Mouse (Mus musculus): ENCODE data around the gene Dyx1c1. TPM values are rescaled to one million over a fixed set of nuclear protein-coding genes. Genes with fewer than 3 reads are reported as not detected.

The Dyx1c1 gene
- polyA plus RNA-seq, 1 experiment from 2014 or later = 2.9 TPM

DNA sequence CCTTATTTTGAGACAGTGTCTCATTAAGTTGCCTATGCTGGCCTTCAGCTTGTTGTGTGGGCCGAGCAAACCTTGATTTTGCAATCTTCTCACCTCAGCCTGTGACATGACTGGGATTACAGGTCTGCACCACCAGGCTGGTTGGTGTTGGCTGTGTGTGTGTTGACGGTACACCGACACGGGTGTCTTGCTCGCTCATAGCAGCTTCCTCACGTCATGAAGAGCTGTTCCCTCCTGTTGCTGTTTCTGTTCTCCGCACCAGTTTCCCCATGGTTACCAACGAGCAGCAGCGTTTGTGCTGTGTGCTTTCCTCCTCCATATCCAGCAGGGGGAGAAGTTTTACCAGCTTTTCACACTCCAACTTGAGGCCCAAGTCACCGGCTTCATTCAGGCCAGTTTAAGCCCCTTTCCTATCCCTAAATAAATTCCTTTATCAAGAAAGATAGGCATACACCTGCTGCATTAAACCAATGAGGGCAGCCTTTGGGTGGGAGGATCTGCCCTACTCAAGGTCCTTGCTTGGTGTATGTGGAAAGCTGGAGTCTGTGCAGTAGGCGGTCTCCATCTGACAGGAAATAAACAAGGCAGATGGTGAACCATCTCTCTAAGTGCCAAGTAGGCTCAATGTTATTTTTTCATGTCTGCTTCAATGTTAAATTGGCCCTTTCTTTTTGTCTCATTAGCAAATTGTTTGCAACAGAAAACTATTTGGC, 9.9 kb downstream of the Dyx1c1 start:
- Histone ChIP-seq H3K4me1 (replicated peaks; ENCODE audit: control insufficient read depth, insufficient read depth, low read length) (no peaks in the 10 kb centered on the region; the same call in 1 of the 2 replicates), H3K9ac (no peak overlapping the region; the same call in 1 of the 2 replicates), H3K4me3 (replicated peaks; ENCODE audit: low read length) (no peak overlapping the region), H3K36me3 (replicated peaks; ENCODE audit: control insufficient read depth, insufficient read depth) (no peaks in the 10 kb centered on the region), H3K27ac (no peak overlapping the region), H3K4me2 (replicated peaks) (no peak overlapping the region), H3K27me3 (ENCODE audit: control insufficient read depth, insufficient read depth, low read length) (no peaks in the 10 kb centered on the region), H3K9me3 (ENCODE audit: control insufficient read depth, low read length) (no peaks in the 10 kb centered on the region)
- WGBS = 35% methylated on average over 11 of the region's 11 CpGs
- DNase-seq (ENCODE audit: low spot score) (peak; percentile 73), ATAC-seq (ENCODE audit: low FRiP score) (peak; percentile 48; the same call in 1 of the 2 replicates)

DNA sequence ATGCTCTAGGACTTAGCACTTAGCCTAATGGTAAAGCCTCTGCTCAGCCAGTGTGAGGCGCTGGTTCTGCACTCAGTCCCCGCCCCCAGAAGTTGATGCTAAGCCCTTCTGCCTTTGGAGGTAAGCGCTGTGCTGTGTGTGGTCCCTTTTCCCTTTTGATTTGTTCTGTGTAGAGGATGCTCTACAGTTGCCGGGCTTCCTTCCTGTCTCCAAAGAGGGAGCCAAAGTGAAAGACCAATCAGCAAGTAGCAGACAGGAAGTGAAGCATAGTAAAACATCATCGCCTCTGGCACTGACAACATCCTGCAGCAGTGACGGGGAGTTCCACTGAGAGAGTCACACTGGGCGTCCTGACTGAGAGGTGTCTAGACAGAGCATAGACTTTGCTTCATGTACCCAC, 11.3 kb downstream of the Dyx1c1 start:
- Histone ChIP-seq H3K4me2 (replicated peaks) (no peak overlapping the region), H3K27ac (no peak overlapping the region), H3K27me3 (ENCODE audit: control insufficient read depth, insufficient read depth, low read length) (no peaks in the 10 kb centered on the region), H3K9me3 (ENCODE audit: control insufficient read depth, low read length) (no peaks in the 10 kb centered on the region), H3K9ac (no peak overlapping the region), H3K4me3 (replicated peaks; ENCODE audit: low read length) (no peak overlapping the region), H3K36me3 (replicated peaks; ENCODE audit: control insufficient read depth, insufficient read depth) (no peaks in the 10 kb centered on the region), H3K4me1 (replicated peaks; ENCODE audit: control insufficient read depth, insufficient read depth, low read length) (no peaks in the 10 kb centered on the region; the same call in 1 of the 2 replicates)
- 69% methylated on average over 7 of the region's 7 CpGs for WGBS
- ATAC-seq (ENCODE audit: low FRiP score) (no peak), DNase-seq (ENCODE audit: low spot score) (no peak)

DNA sequence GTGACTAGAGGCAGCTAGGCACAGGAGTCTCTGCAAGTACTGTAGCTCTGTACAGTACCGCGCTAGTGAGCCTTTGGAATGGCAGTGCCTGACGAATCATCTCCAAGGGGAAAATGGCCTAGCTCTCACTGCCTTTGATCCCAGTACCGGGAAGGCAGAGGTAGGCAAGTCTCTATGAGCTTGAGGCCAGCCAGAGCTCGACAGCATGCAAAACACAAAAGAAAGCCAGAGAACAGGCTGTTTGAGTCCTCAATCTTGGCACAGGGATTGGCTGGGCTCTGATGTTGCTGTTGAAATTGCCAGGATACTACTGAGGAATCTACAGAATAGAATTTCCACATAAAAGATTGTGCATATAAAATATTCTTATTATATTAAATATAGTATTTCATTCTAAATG, 13.8 kb downstream of the Dyx1c1 start:
- Histone ChIP-seq H3K9ac (no peak overlapping the region), H3K27ac (no peak overlapping the region), H3K4me1 (replicated peaks; ENCODE audit: control insufficient read depth, insufficient read depth, low read length) (no peaks in the 10 kb centered on the region; the same call in 1 of the 2 replicates), H3K9me3 (ENCODE audit: control insufficient read depth, low read length) (no peaks in the 10 kb centered on the region), H3K27me3 (ENCODE audit: control insufficient read depth, insufficient read depth, low read length) (no peaks in the 10 kb centered on the region), H3K4me2 (replicated peaks) (no peak overlapping the region), H3K4me3 (replicated peaks; ENCODE audit: low read length) (no peak overlapping the region), H3K36me3 (replicated peaks; ENCODE audit: control insufficient read depth, insufficient read depth) (no peaks in the 10 kb centered on the region)
- 91% methylated on average over 5 of the region's 5 CpGs for WGBS
- DNase-seq (ENCODE audit: low spot score) = no peak
- ATAC-seq (ENCODE audit: low FRiP score) = no peak

DNA sequence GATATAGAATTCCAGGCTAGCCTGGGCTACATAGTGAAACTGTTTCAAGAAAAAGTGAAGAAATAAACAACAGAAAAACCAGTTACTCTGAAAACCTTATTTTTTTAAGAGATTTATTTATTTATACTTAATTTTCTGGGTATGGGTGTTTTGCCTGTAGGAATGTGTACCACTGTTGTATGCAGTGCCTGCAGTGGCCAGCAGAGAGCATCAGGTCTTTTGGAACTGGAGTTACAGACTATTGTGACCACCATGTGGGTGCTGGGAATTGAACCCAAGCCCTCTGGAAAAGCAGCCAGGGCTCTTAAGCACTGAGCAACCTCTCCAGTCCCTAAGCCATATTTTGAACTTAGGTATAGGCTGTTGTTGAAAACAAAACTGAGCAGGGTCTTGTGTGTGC, 14.4 kb downstream of the Dyx1c1 start:
- H3K9ac ChIP-seq = no peak overlapping the region
- no peaks in the 10 kb centered on the region; the same call in 1 of the 2 replicates for H3K4me1 ChIP-seq (replicated peaks; ENCODE audit: control insufficient read depth, insufficient read depth, low read length)
- no peak for ATAC-seq (ENCODE audit: low FRiP score)

DNA sequence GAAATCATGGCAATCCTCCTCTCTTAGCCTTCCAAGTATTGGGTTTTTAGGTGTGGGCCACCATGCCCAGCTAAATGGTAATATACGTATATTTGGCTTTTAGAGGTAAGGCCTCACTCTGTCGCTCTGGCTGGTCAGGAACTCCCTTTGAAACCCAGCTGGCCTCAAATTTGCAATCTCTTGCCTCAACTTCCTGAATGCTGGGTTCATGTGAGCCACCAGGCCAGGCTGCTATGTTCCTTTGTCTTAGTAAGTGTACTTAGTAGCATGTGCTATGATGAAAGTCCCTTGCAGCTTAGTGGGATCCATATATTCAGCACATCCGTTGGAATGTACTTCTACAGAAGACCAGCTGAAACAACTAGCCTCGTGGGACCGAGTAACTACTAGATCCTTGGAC, 16.1 kb downstream of the Dyx1c1 start:
- H3K27ac ChIP-seq = no peak overlapping the region
- H3K4me2 ChIP-seq (replicated peaks) = no peak overlapping the region
- no peak overlapping the region for H3K4me3 ChIP-seq (replicated peaks; ENCODE audit: low read length)
- ATAC-seq (ENCODE audit: low FRiP score) (no peak), DNase-seq (ENCODE audit: low spot score) (no peak)
- H3K4me1 ChIP-seq (replicated peaks; ENCODE audit: control insufficient read depth, insufficient read depth, low read length) = no peaks in the 10 kb centered on the region
- no peak overlapping the region for H3K9ac ChIP-seq
- 88% methylated on average over 5 of the region's 5 CpGs for WGBS
- no peaks in the 10 kb centered on the region for H3K27me3 ChIP-seq (ENCODE audit: control insufficient read depth, insufficient read depth, low read length)
- H3K9me3 ChIP-seq (ENCODE audit: control insufficient read depth, low read length) = no peaks in the 10 kb centered on the region
- no peaks in the 10 kb centered on the region for H3K36me3 ChIP-seq (replicated peaks; ENCODE audit: control insufficient read depth, insufficient read depth)

More for the DNA sequence above, 14.4 kb downstream of the Dyx1c1 start:
- DNase-seq (ENCODE audit: low spot score) = no peak
- Histone ChIP-seq H3K27ac (no peak overlapping the region), H3K4me2 (replicated peaks) (no peak overlapping the region), H3K4me3 (replicated peaks; ENCODE audit: low read length) (no peak overlapping the region), H3K27me3 (ENCODE audit: control insufficient read depth, insufficient read depth, low read length) (no peaks in the 10 kb centered on the region), H3K36me3 (replicated peaks; ENCODE audit: control insufficient read depth, insufficient read depth) (no peaks in the 10 kb centered on the region), H3K9me3 (ENCODE audit: control insufficient read depth, low read length) (no peaks in the 10 kb centered on the region)

DNA sequence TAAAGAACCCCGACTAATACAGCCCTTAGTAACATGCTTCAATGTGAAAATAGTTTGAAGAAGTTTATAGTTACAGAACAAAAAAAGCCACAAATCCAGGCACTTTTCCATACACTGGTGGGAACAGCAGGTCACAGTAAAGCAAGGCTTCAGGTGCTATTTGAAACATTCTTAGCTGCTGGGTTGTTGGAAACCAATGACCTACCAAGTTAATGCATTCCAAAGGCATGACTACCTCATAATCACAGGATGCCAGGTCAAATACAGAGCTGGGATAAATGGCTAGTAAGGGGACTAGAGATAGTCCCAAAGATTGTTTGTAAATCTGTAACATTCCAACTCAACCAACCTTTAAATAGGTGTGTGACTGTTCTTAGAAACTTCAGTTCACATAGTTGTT, 16.7 kb downstream of the Dyx1c1 start:
- no peak overlapping the region for H3K27ac ChIP-seq
- no peaks in the 10 kb centered on the region for H3K36me3 ChIP-seq (replicated peaks; ENCODE audit: control insufficient read depth, insufficient read depth)
- H3K27me3 ChIP-seq (ENCODE audit: control insufficient read depth, insufficient read depth, low read length) = no peaks in the 10 kb centered on the region
- H3K4me1 ChIP-seq (replicated peaks; ENCODE audit: control insufficient read depth, insufficient read depth, low read length) = no peaks in the 10 kb centered on the region
- ATAC-seq (ENCODE audit: low FRiP score) (no peak), DNase-seq (ENCODE audit: low spot score) (no peak)
- H3K4me3 ChIP-seq (replicated peaks; ENCODE audit: low read length) = no peak overlapping the region
- no peaks in the 10 kb centered on the region for H3K9me3 ChIP-seq (ENCODE audit: control insufficient read depth, low read length)
- H3K4me2 ChIP-seq (replicated peaks) = no peak overlapping the region
- WGBS = 97% methylated on average over 1 of the region's 1 CpGs
- no peak overlapping the region for H3K9ac ChIP-seq

DNA sequence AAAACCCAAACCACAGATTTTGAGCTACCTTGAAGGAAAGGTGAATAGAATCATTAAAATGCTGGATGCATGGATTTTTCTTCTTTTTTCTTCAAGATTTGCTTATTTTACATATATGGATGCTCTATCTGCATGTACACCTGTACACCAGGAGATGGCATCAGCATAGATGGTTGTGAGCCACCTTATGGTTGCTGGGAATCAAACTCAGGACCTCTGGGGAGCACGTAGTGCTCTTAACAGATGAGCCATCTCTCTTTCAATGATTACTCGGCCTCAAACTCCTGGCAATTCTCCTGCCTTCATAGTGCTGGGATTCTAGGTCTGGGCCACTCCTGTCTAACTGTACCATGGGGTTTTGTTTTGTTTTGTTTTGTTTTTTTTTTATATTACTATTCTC, 24.5 kb downstream of the Dyx1c1 start:
- no peak for DNase-seq (ENCODE audit: low spot score)
- no peak for ATAC-seq (ENCODE audit: low FRiP score)
- Histone ChIP-seq H3K4me3 (replicated peaks; ENCODE audit: low read length) (no peak overlapping the region), H3K4me2 (replicated peaks) (no peak overlapping the region), H3K27ac (no peak overlapping the region), H3K9me3 (ENCODE audit: control insufficient read depth, low read length) (no peaks in the 10 kb centered on the region), H3K27me3 (ENCODE audit: control insufficient read depth, insufficient read depth, low read length) (no peaks in the 10 kb centered on the region), H3K9ac (no peak overlapping the region), H3K36me3 (replicated peaks; ENCODE audit: control insufficient read depth, insufficient read depth) (no peaks in the 10 kb centered on the region), H3K4me1 (replicated peaks; ENCODE audit: control insufficient read depth, insufficient read depth, low read length) (peaks cover 20% of the 10 kb centered on the region)
- 79% methylated on average over 2 of the region's 2 CpGs for WGBS

DNA sequence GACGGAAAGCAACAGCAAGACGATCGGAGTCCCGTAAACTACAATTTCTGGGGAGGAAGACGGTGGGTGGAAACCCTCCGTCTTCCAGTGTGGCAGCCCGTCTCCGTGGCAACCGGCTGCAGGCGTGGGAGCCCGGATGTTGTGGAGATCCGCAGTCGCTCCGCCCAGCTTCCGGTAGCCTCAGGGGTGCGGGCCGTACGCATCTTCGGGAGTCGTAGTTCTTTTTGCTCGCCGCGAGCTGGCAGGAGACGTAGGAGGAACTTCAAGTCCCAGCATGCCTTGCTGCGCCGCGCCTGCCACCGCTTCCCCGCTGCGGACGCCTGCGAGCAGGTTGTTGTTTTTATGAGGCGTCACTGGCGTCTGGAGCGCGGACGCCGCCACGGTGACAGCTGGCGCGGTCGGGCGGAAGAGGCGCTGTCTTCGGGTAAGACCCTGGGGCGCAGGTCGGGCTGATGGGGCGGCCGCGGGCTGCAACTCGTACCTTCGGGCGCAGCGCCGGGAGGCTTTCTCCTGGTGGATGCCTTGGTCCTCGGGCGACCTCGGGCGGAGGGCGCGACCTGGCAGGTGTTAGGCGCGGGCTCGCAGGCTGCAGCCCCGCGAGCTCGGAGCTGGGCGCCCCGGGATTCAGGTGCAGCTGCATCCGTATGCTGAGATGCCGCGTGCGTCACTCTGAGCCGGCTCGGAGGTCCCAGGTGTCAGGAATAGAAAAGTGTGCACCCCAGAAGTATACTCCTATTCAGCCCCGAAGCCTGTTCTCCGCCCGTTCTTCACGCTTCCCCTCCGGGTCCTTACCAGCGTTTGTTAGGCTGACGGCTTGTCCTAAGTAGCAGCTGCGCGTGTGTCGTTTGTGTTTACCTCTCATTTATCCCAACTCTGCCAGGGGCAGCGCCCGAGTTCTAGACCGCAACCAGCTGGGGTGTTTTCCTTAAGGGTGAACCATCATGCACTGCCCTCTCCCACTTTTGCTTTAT, 26.9 kb downstream of the Dyx1c1 start, which contains the start of the genes Ccpg1os and Ccpg1:
TSS of gene Ccpg1os (minus strand) at position 133 of the 971 bp plus-strand sequence.
TSS of gene Ccpg1 (plus strand) at position 180 of the 971 bp plus-strand sequence.
- peak; percentile 99 for ATAC-seq (ENCODE audit: low FRiP score)
- Histone ChIP-seq H3K4me1 (replicated peaks; ENCODE audit: control insufficient read depth, insufficient read depth, low read length) (peaks cover 20% of the 10 kb centered on the region), H3K9ac (peak within 1 kb of the TSS; percentile 79), H3K27me3 (ENCODE audit: control insufficient read depth, insufficient read depth, low read length) (no peaks in the 10 kb centered on the region), H3K4me2 (replicated peaks) (peak within 1 kb of the TSS; percentile 90), H3K27ac (peak within 1 kb of the TSS; percentile 87), H3K36me3 (replicated peaks; ENCODE audit: control insufficient read depth, insufficient read depth) (no peaks in the 10 kb centered on the region), H3K9me3 (ENCODE audit: control insufficient read depth, low read length) (no peaks in the 10 kb centered on the region), H3K4me3 (replicated peaks; ENCODE audit: low read length) (peak within 1 kb of the TSS; percentile 84)
- under 1% methylated on average over 88 of the region's 88 CpGs for WGBS
- peak; percentile 97 for DNase-seq (ENCODE audit: low spot score)

DNA sequence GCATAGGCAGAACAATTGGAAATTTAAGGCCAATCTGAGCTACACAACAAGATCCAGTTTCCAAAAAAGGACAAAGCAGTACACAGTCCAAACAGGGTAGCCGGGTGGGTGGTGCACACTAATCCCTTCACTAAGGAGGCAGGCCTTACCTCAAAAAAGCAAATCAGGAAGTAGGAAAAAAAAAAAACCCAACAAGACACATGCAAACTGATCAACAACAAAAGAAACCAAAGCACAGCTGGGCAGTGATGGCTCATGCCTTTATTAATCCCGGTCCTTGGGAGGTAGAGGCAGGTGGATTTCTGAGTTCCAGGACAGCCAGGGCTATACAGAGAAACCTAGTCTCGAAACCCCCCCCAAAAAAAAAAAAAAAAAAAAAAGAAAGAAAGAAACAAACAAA, 29.1 kb downstream of the Dyx1c1 start:
- Histone ChIP-seq H3K4me3 (replicated peaks; ENCODE audit: low read length) (no peak overlapping the region), H3K36me3 (replicated peaks; ENCODE audit: control insufficient read depth, insufficient read depth) (no peaks in the 10 kb centered on the region), H3K27ac (no peak overlapping the region), H3K4me2 (replicated peaks) (no peak overlapping the region), H3K9ac (no peak overlapping the region), H3K9me3 (ENCODE audit: control insufficient read depth, low read length) (no peaks in the 10 kb centered on the region), H3K4me1 (replicated peaks; ENCODE audit: control insufficient read depth, insufficient read depth, low read length) (peaks cover 20% of the 10 kb centered on the region), H3K27me3 (ENCODE audit: control insufficient read depth, insufficient read depth, low read length) (no peaks in the 10 kb centered on the region)
- ATAC-seq (ENCODE audit: low FRiP score) (no peak), DNase-seq (ENCODE audit: low spot score) (no peak)
- 66% methylated on average over 3 of the region's 3 CpGs for WGBS
